Comparison of ENCODE assay signal across 8 mouse cellular contexts in genomic region chr2:170731205-170731604, GRCm38 (mm10). TPM values are rescaled to one million over a fixed set of nuclear protein-coding genes. Genes with fewer than 3 reads are reported as not detected.
DNase-seq lines count a peak whose midpoint lies in the region; ATAC-seq lines count a peak whose summit lies in the region.

No protein-coding gene starts in this region.

- 0 out of 2 replicates have a peak, but pooled peaks have one; percentile 12 for ATAC-seq in heart, embryonic 12.5 days (ENCODE audit: insufficient number of reproducible peaks, low FRiP score)
- ATAC-seq in hindbrain, embryonic 13.5 days (ENCODE audit: low FRiP score), result peak; percentile 41
- ATAC-seq in midbrain, embryonic 14.5 days (ENCODE audit: low FRiP score, low TSS enrichment), result peak; percentile 38
- no peak for ATAC-seq in inflammation-experienced regulatory T-cells, adult 6 months

- no peaks in the 10 kb centered on the region for H3K9me3 ChIP-seq in heart, embryonic 12.5 days (replicated peaks)
- H3K9me3 ChIP-seq in hindbrain, embryonic 13.5 days, result no peaks in the 10 kb centered on the region
- H3K9me3 ChIP-seq in midbrain, embryonic 14.5 days (ENCODE audit: control insufficient read depth, low read length), result no peaks in the 10 kb centered on the region

- WGBS in heart, embryonic 12.5 days, result 26% methylated on average over 6 of the region's 6 CpGs
- 17% methylated on average over 6 of the region's 6 CpGs for WGBS in hindbrain, embryonic 13.5 days
- 18% methylated on average over 6 of the region's 6 CpGs for WGBS in midbrain, embryonic 14.5 days

- peaks cover 30% of the 10 kb centered on the region for H3K4me1 ChIP-seq in heart, embryonic 12.5 days (replicated peaks)
- peaks cover 38% of the 10 kb centered on the region for H3K4me1 ChIP-seq in hindbrain, embryonic 13.5 days (replicated peaks)
- peaks cover 34% of the 10 kb centered on the region for H3K4me1 ChIP-seq in midbrain, embryonic 14.5 days (ENCODE audit: control insufficient read depth, insufficient read depth, low read length)

- H3K36me3 ChIP-seq in heart, embryonic 12.5 days, result no peaks in the 10 kb centered on the region
- H3K36me3 ChIP-seq in hindbrain, embryonic 13.5 days, result no peaks in the 10 kb centered on the region
- no peaks in the 10 kb centered on the region for H3K36me3 ChIP-seq in midbrain, embryonic 14.5 days (ENCODE audit: control insufficient read depth, insufficient read depth, low read length)

- H3K4me2 ChIP-seq in heart, embryonic 12.5 days, result peak overlapping the region; percentile 84
- peak overlapping the region; percentile 84 for H3K4me2 ChIP-seq in hindbrain, embryonic 13.5 days
- H3K4me2 ChIP-seq in midbrain, embryonic 14.5 days (ENCODE audit: low read length), result peak overlapping the region; percentile 84

- DNase-seq in heart, postnatal 36 days, result no peak
- peak; percentile 55 to 58 for DNase-seq in cerebellum, postnatal 14 days
- peak; percentile 71 for DNase-seq in midbrain, embryonic 14.5 days
- DNase-seq in kidney, adult 9 months, result no peak
- no peak for DNase-seq in T-cell, adult 2 months (ENCODE audit: low spot score)

- no peaks in the 10 kb centered on the region for H3K27me3 ChIP-seq in heart, embryonic 12.5 days (replicated peaks)
- H3K27me3 ChIP-seq in hindbrain, embryonic 13.5 days, result no peaks in the 10 kb centered on the region
- no peaks in the 10 kb centered on the region for H3K27me3 ChIP-seq in midbrain, embryonic 14.5 days (ENCODE audit: control insufficient read depth, insufficient read depth, low read length)

- H3K27ac ChIP-seq in heart, embryonic 12.5 days (ENCODE audit: poor library complexity, severe bottlenecking), result no peak overlapping the region
- peak overlapping the region; percentile 92 for H3K27ac ChIP-seq in hindbrain, embryonic 13.5 days
- H3K27ac ChIP-seq in midbrain, embryonic 14.5 days (replicated peaks; ENCODE audit: low read depth, low read length), result peak overlapping the region; percentile 87

- intact Hi-C loops in heart, postnatal 36 days (cut with DNase I), result loop anchor here (5.0 kb wide), 1 partner anchor 121 kb away; no protein-coding TSS in a partner anchor

- H3K4me3 ChIP-seq in heart, embryonic 12.5 days, result peak overlapping the region; percentile 59
- peak overlapping the region; percentile 59 for H3K4me3 ChIP-seq in hindbrain, embryonic 13.5 days
- H3K4me3 ChIP-seq in midbrain, embryonic 14.5 days (replicated peaks; ENCODE audit: low read depth, low read length), result peak overlapping the region; percentile 58

- peak overlapping the region; percentile 34 for H3K9ac ChIP-seq in heart, embryonic 12.5 days
- peak overlapping the region; percentile 79 for H3K9ac ChIP-seq in hindbrain, embryonic 13.5 days
- H3K9ac ChIP-seq in midbrain, embryonic 14.5 days (replicated peaks; ENCODE audit: low read length), result peak overlapping the region; percentile 74

RNA-seq across cellular contexts. Expression of gene Dok5, which starts 0.4 kb away (rescaled TPM):
- polyA plus RNA-seq in heart, embryonic 12.5 days (2016; fragmentation: Nextera tagmentation; extraction: Ambion mirVana), result 6.9 and 7.5 TPM in 2 replicates
- total RNA-seq in heart, postnatal 36 days (2021), result under 1 TPM in 1 of 2 experiments, not detected in 1; 0.14 TPM
- 63.7 and 64.6 TPM in 2 replicates for polyA plus RNA-seq in hindbrain, embryonic 13.5 days (2015; fragmentation: Nextera tagmentation; extraction: Ambion mirVana)
- 31.5 and 43.0 TPM in 2 replicates for polyA plus RNA-seq in midbrain, embryonic 14.5 days (2014; fragmentation: Nextera tagmentation; extraction: Ambion mirVana)
- polyA plus RNA-seq in inflammation-experienced regulatory T-cells, adult 6 months (2017; shearing (Covaris generic)), result not detected

Comparison
In these comparisons a context has a peak if more than half of its experiments do, and no peak if none do; other contexts are left out.
1. DNase-seq: peak in cerebellum, postnatal 14 days (2 of 2) and midbrain, embryonic 14.5 days (single experiment); none in heart, postnatal 36 days (0 of 2), kidney, adult 9 months (single experiment) and T-cell, adult 2 months (single experiment).
2. Peak in every context shown above with its lines, with median percentiles within 50 percentile points of each other: H3K4me2 ChIP-seq, H3K4me3 ChIP-seq and H3K9ac ChIP-seq.